Mouse (Mus musculus) heart, adult 18-20 months (tissue): ENCODE data around the gene Cenpj. TPM values are rescaled to one million over a fixed set of nuclear protein-coding genes. Genes with fewer than 3 reads are reported as not detected.

Experiments
- DNase-seq, 2 experiments: peaks; one replicate each; pipeline ENCODE4 v3.0.0; 2021 to 2022; ENCODE audit warnings: mixed read lengths in 1 of 2
- long read RNA-seq, 2 experiments: library from polyadenylated mRNA; stranded (forward); transcript quantifications; one replicate each; pipeline ENCODE4 v2.0.0; 2021
- total RNA-seq, 2 experiments: library from RNA; stranded (reverse); gene quantifications; 2 replicates each; pipeline ENCODE4 v1.2.3; 2021

Cenpj gene
- total RNA-seq = 1 to 10 TPM; 2.8 to 3.5 TPM
- long read RNA-seq, experiment 1, partial matches to known transcripts = 0 of 2 reads
- long read RNA-seq, experiment 1, other reads (novel, unspliced or antisense) = 2 of 2 reads
- long read RNA-seq, experiment 2, partial matches to known transcripts = 0 of 1 reads
- long read RNA-seq, experiment 2, other reads (novel, unspliced or antisense) = 1 of 1 reads

DNA sequence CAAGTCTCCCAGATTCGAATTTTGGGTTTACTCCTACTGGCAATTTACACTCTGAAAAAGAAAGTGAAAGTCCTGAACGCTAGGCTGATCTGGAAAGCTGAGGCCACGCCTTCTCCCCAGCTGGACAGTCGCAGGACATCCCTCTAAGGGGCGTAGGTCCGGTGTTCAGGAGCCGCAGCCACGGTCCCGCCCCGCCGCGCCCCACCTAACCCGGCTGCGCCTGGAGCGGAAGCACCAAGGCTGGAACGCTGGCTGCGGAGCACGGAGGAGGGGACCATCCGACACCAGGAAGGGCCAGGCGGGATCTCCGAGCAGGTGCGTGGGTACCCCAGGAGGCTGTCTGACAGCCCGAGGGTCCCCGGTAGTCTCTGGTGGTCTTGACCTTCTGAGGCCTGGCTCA, at the start of gene Cenpj, which contains the start of gene Parp4:
Gene Cenpj (minus strand): TSS at position 10 of the 400 bp plus-strand sequence.
Gene Parp4 (plus strand): TSS at position 204 of the 400 bp plus-strand sequence.
- DNase-seq = peak; percentile 91 to 97

DNA sequence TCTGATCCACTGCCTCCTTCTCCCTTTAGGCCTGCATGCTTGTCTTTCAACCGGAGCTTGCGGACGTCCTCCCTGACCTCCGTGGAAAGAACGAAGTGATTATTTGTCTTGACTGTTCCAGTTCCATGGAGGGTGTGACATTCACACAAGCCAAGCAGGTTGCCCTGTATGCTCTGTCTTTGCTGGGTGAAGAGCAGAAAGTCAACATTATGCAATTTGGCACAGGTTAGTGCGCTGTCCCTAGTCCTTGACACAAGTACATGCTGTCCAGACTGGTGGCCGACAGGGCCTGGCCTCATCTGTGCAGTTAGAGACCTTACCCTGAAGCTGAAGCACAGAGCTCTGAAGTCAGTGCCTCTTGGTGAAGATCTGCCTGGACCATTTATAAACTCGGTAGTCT, 45.2 kb upstream of the Cenpj start:
- DNase-seq = peak; percentile 28 to 55

DNA sequence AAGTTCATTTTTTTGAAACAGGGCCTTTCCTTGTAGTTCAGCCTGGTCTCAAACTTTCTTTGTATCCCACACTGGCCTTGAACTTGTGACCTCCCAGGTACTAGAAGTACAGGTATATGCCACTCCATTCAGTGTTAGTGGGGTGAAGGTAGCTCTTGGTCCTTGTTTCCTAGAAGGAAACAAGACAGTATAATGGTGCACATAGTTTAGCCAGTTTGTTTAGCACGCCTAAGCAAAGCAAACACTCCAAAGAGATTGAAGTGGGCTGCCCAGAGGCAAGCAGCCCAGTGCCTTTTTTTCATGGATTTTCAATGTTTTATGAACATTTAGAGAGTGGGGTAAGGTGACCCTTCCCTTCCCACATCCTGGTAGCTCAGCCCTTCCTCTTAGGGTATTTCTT, 42.2 kb upstream of the Cenpj start:
- no peak for DNase-seq

DNA sequence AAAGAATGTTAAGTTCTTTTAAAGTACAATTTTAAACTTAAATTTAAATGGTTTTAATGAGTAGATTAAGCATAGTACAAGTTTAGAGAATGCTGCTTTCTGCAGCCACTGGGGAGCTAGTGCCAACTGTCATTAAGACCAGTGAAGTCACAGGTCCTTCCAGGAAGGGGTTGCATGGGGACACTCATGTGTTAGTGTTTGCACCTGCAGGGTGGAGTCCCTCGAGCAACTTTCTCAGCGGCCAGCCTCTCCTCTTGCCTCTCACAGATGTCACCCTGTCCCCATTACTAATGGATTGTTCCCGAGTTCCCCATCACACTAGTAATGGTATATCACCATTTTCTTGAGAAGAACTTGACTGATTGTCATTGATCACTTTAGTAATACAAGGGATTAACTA, 38.0 kb upstream of the Cenpj start:
- DNase-seq = no peak

DNA sequence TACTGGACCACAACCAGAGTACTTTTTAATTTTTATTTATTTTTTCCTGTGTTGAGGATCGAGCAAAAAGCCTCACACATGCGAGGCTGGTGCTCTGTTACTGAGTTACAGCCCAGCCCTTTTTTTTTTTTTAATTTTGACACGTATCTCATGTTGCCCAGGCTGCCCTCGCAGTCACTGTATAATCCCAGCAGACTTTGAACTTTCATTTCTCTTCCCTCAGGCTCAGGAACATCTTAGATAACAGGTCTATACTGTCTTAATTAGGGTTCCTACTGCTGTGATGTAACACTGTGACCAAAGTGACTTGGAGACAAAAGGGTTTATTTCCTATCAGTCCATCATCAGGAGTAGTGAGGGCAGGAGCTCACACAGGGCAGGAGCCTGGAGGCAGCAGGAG, 29.9 kb upstream of the Cenpj start:
- DNase-seq = no peak

DNA sequence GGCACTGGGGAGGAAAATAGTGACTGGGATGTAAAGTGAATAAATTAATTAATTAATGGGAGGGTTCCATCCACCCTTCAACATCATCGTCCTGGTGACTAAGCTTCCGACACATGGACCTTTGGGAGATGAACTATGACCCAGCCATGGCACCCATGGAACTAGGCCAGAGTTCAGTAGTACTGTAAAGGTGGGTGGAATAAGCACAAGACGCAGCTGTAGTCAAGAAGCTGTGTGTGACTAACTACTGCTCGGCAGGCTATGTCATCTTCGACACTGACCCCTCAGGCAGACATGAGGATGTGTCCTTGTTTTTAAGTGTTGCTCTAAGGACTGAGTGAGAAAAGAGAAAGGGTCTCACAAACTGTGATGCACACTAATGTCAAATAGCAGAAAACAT, 29.2 kb upstream of the Cenpj start:
- DNase-seq = no peak

DNA sequence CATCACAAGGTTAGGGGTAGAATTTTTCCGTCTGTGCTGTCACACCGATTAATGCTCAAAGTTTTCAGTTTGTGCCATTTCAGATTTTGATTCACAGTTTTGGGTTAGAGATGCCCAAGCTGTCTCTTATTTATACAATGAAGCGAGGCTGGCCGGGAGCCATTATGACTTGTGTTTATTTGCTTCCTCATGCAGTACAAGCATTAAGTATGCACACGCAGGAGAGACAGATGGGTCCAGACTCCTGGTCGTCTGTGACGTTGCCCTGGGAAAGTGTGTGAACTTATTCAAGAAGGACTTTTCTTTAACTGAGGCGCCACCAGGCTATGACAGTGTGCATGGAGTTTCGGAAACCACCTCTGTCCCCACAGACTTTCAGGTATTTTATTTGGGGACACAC, 26.8 kb upstream of the Cenpj start:
- no peak for DNase-seq

DNA sequence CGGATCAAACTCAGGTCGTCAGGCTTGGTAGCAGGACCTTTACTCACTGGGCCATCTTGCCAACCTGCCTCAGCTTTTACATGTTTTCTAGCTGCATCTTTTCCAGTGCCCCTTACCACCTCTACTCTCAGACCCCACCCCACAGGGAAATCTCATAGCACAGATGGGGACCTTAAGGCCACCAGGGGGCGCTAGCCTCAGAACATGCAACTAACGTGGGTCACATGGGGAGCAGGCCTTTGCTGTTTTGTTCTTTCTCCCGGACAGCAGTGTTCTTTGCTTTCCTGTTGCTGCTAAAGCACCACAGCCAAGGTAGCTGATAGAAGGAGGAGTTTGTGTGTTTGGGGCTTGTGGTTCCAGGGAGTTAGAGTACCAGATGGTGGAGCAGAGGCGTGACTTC, 23.5 kb upstream of the Cenpj start:
- DNase-seq = peak; percentile 42 to 73

DNA sequence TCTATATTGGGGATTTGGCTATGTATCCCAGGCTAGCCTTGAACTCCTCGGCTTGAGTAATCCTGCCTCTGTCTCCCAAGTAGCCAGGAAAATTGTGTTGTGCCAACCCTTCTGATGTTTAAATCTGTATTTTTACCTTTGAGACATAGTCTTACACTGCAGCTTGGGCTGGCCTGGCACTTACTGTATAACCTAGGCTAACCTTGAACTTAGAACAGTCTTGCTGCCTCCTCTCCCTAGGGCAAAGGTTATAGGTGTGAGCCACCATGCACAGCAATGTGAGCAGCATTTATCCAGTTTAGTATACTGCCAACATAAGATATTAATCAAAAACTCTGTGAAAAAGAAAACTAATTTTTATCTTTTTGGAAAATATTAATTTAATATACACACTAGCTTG, 19.6 kb upstream of the Cenpj start:
- no peak for DNase-seq

DNA sequence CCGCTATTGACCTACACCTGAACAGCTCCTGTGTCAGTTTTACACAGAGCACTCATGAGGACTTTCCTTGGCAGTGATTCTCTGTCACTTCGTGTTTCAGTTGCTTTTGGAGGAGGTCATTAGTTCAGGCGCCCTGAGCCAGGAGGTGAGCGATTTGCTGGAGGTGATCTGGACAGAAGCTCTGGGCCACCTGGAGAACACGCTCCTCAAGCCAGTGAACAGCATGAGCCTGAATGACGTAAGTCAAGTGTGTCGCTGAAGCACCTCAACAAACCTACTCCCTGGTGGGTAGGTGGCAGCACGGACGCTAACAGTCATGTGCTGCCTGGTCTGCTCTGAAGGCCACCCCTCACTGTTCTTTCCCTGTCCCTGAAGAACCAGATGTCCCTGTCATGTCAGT, 17.0 kb upstream of the Cenpj start:
- no peak for DNase-seq

DNA sequence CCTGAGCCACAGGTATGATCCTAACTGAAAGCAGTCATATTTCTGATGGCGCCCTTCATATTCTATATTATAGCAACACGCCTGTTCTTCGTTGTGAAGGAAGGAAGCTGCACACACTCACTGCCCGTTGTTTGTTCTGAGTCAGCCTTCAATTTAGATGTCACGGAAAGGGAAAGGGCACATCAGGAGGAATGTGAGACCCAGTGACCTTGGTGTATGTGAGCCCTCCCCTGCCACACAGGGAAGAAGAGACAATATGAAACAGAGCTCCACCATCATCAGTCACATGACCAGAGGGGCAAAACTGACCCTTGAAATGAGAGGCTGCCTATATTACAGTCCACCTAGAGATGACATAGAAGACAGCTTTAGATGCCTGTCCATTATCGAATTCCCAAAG, 7.1 kb upstream of the Cenpj start:
- DNase-seq = no peak

DNA sequence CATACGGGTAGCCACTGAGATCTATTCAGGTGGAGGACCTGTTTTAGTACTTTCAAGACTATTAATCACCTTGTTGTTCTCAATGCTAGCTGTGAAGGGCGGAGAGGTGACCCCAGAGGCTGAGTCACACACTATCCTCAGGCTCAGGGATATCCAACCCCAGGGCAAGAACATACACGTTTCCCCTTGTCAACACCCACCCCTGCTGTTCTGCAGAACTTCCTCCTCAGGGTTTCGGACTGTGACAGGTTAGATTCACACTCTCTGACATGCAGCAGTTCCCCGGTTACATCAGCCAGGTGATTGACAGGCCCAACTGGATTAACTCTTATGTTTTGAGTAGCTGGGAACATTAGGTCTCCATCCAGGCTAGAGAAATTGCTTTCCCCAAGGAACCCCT, 5.9 kb upstream of the Cenpj start:
- DNase-seq = no peak

DNA sequence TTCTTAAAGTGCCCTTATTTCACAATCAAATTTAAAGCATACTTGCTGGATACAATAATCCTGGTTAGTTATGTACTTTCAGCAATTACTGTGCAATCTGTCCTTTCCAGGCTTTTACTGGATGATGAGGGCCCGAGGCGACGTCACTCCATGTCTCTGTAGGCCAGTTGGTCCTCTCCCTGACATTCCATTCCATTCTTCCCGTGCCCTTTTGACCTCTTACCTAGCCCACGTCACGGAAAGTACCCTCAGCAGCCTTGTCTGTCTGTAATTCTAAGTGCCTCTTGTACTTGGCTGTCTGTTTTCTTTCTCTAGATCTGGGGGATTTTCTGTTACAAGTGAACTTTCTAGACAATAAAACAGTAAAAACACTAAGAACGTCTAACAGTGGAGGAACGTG, 3.8 kb upstream of the Cenpj start:
- DNase-seq = no peak

DNA sequence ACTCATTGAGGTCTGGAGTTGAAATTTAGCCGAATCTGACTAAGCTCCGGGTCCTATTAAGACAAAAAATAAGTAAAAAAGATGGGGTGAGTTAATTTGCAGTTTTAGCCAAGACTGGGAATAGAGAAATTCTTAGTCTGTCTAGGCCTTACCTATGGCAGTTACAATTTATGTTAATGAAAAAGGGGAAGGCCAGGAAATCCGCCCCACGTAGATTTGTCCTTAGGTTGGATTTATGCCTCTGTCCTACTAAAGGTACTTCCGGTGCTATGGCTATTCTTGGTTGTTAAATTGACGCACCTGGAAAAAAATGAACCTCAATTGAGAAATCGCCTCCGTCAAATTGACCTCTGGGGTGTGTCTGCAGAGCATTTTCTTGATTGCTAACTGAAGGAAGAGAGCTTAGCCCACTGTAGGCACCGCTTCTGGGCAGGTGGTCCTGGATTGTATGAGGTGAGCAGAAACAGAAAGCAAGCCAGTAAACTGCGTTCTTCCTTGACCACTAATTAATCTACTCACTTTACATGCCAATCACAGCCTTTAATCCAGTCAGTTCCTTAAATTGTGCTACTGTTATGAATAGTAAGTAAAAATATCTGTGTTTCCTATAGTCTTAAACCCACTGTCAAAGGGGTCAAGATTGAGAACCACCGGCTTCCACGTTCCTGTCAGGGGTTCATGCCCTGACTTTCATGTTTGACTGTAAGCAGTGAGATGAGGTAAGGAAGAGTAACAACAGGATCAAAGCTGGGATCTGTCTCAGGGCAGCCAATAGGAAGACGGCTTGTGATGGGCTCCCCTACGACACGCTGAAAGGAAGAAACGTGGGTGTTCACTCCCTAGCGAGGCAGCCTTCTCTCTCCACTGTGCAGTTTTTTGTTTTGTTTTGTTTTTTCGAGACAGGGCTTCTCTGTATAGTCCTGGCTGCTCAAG, 1.0 kb upstream of the Cenpj start:
- peak in 1 of 2 experiments; percentile 25 for DNase-seq

DNA sequence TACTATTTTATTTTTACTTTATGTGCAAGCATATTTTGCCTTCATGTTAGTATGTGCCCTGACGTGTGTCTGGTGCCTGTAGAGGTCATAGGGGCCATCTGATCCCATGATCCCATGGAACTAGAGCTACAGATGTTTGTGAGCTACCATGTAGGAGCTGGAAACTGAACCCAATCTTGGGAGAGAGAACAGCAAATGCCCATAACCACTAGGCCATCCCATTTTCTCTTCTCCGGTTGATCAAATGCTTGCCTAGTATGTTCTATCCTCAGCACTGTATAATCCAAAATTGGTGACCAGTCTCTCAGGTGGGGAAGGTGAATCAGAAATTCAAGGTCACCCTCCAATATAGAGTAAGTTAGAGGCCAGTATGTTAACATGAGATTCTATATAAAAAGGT, 2.7 kb downstream of the Cenpj start:
- DNase-seq = no peak

DNA sequence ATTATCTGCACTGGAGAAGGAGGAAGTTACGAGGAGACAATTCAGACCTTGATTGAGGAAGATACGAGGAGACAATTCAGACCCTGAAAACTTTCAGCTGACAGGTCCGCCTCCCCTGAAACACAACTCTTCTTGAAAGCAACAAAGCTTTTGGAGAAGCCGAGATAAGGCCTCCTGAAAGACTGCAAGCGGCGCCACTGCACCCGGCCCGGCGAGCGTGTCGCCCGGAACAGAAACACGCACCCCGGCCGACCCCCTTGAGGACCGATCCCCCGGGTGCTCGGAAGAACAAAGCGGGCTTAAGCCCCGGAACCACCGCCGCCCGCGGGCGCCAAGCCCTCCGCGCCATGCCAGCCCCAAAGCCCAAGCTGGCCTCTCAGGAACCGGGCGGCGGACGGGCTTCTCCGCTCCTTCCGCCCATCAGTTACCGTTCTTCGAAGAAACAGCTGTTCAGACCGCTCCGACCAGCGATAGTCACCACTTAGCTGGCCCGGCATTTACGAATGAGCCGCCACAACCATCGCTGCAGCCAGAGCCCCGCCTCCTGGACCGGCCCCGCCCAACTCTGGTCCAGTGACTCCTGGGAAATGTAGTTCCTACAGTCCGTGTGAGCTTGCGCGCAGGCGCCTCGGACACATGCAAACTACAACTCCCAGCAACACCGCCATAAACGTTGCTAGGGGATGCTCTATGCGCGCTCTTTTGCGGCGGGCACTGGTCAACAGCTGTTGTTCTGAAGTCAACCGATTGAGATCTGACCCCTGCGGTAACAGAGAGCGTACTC, 3.7 kb downstream of the Cenpj start:
- peak; percentile 97 for DNase-seq

DNA sequence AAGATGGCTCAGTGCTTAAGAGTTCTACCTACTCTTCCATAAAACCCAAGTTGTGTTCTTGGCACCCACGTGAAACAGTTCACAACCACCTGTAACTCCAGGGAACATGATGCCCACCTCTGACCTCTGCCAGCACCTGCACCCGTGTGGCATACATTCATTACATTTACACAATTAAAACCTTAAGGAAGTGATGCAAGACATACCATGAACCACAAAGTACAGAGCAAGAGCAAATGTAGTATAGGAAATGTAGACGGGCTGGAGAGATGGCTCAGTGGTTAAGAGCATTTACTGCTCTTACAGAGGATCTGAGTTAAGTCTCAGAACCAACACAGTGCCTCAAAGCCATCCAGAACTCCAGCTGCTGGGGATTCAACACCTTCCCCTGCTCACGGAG, 6.2 kb downstream of the Cenpj start:
- DNase-seq = no peak

DNA sequence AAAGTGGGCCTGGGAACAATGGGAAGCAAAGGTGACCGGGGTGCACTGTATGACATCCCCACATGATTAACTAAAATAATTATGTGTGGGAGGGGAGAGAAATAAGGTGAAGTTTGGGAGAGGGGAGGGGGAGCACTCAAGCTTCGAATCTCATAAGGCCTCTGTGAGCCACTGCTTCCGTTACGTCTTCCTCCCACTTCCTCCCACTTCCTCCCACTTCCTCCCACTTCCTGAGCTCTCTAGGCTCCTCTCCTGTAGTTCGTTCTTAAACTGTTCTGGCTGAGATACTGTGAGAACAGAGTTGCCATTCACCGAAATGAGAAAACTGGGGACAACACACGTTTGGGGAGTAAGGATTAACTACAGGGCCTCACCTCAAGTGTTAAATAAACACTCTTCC, 7.7 kb downstream of the Cenpj start:
- no peak for DNase-seq

DNA sequence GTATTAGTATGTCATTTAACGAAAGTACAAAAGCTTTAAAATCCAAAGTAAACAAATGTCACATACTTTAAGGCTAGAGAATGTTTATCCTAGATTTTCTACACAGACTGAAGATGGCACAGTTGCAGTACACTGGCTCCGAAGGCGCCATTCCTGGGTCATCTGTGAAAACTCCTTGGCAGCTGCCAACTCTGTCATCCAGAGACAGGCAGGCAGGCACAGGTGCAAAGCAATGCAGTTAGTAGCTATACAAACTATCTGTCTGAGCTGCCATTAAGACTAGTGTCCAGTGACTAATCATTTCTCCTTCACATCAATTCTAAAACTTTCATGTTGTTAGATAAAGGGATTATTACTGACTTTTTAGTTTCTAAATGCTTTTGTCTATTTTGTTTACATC, 16.1 kb downstream of the Cenpj start:
- no peak for DNase-seq

DNA sequence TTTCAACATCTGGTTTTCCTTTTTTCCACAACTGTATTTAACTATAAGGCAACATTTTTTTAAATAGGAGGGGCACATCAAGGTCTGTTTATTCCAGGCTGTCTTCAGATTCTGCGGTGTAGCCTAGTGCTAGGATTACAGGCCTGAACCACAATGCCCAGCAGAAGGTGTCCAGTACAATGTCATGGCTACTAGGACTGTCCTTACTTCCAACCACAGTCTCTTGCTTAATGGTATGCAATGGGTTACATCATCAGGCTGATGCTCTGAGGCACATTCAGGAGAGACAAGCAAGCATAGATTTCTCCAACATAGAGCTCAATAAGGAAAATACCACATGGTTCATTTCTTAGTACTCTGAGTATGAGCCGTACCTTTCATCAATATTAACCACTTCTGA, 20.5 kb downstream of the Cenpj start:
- DNase-seq = no peak

DNA sequence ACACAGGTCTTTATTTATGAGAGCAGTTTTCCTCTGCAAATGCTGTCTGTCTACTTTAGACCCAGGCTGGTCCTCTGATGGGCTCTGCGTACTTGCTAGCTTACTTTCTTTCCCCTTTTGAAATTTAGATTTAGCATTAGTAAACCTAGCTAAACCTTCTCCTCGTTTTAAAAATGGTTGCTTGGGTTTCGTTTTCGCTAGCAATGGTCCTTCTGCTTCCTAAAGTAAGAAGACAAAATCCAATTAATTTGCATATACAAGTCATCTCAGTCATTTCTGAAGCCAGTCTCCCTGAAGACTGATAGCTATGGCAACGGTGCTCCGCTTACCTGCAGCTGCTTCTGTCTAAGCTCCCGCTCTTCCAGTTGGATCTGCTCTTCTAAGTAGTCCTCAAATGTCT, 21.9 kb downstream of the Cenpj start:
- DNase-seq = no peak

DNA sequence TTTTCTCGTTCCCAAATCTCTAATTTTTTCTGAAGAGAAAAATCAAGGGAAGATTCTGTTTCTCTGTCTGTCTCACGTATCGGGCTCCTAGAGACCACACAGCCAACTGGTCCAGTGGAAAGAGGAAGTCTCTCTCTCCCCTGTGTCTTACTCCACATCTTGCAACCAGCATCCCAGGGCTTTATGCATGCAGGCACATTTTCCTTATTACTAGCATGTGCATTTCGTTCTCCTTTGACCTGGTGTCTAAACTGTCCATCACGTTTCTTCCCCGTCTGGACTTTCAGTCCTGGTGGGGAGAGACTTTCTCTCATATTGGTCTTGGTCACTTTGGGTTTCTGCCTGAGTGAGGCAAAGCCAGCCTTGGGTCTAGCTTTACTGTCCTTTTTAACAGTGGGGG, 22.3 kb downstream of the Cenpj start:
- no peak for DNase-seq

DNA sequence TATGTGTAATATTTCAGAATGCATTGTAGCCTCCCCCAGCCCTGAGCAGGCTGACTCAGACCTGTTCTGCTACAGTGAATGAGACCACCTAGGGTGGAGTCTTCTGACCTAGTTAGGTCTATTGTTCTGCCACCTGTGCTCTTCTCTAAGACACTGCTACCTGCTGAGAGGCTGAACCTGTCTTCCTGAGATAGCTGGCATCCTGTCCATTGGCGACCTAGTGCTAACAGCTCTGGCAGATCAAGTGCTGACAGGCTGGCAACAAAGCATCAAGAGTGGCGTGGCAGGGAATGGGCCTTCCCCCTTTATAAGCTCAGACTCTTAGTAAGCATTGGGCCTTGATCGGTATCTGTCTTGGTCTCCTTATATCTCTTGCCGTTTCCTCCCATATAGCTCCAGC, 24.3 kb downstream of the Cenpj start:
- no peak for DNase-seq
